Mouse (Mus musculus) limb, embryonic 10.5 days (tissue): ENCODE measurements at regions not wholly inside any gene's neighbourhood (a gene's known extent, or its start where the extent isn't known, plus 50 kb on each side); places are given as distances from the start of the nearest gene placed in this dataset.

Source experiments
- DNase-seq: peaks from one replicate; pipeline ENCODE4 v3.0.0-alpha.2; 2017; ENCODE audit warnings: low spot score
- H3K27ac ChIP-seq: fragments of 300-500 bp; sonication (generic); 2 replicates; pipeline ENCODE4 v1.5.1; 2016; ENCODE audit warnings: mild to moderate bottlenecking
- H3K27me3 ChIP-seq: fragments of 300-500 bp; sonication (generic); 2 replicates; pipeline ENCODE4 v1.6.1; 2016; ENCODE audit warnings: low read depth, mild to moderate bottlenecking; ENCODE audit not compliant: poor library complexity, severe bottlenecking
- H3K36me3 ChIP-seq: fragments of 300-500 bp; sonication (generic); 2 replicates; pipeline ENCODE4 v1.6.1; 2016; ENCODE audit warnings: mild to moderate bottlenecking, moderate library complexity
- H3K4me1 ChIP-seq: fragments of 300-500 bp; sonication (generic); 2 replicates; pipeline ENCODE4 v1.6.1; 2016
- H3K4me3 ChIP-seq: fragments of 300-500 bp; sonication (generic); 2 replicates; pipeline ENCODE4 v1.5.1; 2016; ENCODE audit warnings: mild to moderate bottlenecking, moderate library complexity
- H3K9me3 ChIP-seq: fragments of 300-500 bp; sonication (generic); replicated peaks from 2 replicates; pipeline ENCODE4 v1.6.1; 2016; ENCODE audit warnings: mild to moderate bottlenecking
- WGBS: fragments of 180-500 bp; shearing (Covaris S2); methylation state at CpG from one replicate; pipeline ENCODE4 v1.1.7; 2016; 5-methylcytosine and 5-hydroxymethylcytosine counted together

- no peaks in the 10 kb centered on the region for H3K36me3 ChIP-seq
- H3K4me3 ChIP-seq: no peak overlapping the region
- peak overlapping the region; percentile 69; the same call in 1 of the 2 replicates for H3K27ac ChIP-seq
- H3K4me1 ChIP-seq: peaks cover 12% of the 10 kb centered on the region
- WGBS: 36% methylated on average over 4 of the region's 4 CpGs
- no peak for DNase-seq
- H3K27me3 ChIP-seq: no peaks in the 10 kb centered on the region
- H3K9me3 ChIP-seq: no peaks in the 10 kb centered on the region
Observed at GRCm38 (mm10) chr4:12539184-12539791, 367.5 kb upstream of the Fam92a start.

GRCm38 (mm10) chr4:12538694-12539121 is 366.9 kb upstream of the Fam92a start:
- DNase-seq: peak; percentile 51
- Histone ChIP-seq H3K4me1 (peaks cover 12% of the 10 kb centered on the region), H3K27ac (peak overlapping the region; percentile 69; the same call in 1 of the 2 replicates), H3K27me3 (no peaks in the 10 kb centered on the region), H3K9me3 (no peaks in the 10 kb centered on the region), H3K4me3 (peak overlapping the region; percentile 13; the same call in 1 of the 2 replicates), H3K36me3 (no peaks in the 10 kb centered on the region)
- WGBS: 19% methylated on average over 4 of the region's 4 CpGs

- WGBS: 78% methylated on average over 5 of the region's 5 CpGs
- Histone ChIP-seq H3K36me3 (no peaks in the 10 kb centered on the region), H3K9me3 (no peaks in the 10 kb centered on the region), H3K27ac (no peak overlapping the region), H3K4me1 (peaks cover 12% of the 10 kb centered on the region), H3K27me3 (no peaks in the 10 kb centered on the region), H3K4me3 (no peak overlapping the region)
- DNase-seq: no peak
Observed at GRCm38 (mm10) chr4:12538043-12538442, 366.2 kb upstream of the Fam92a start.

GRCm38 (mm10) chr4:12534151-12534550 is 362.3 kb upstream of the Fam92a start:
- 58% methylated on average over 2 of the region's 2 CpGs for WGBS
- no peak overlapping the region for H3K27ac ChIP-seq

GRCm38 (mm10) chr4:12532961-12533360 is 361.1 kb upstream of the Fam92a start:
- Histone ChIP-seq H3K36me3 (no peaks in the 10 kb centered on the region), H3K27me3 (no peaks in the 10 kb centered on the region), H3K27ac (no peak overlapping the region), H3K4me1 (no peaks in the 10 kb centered on the region), H3K9me3 (no peaks in the 10 kb centered on the region), H3K4me3 (no peak overlapping the region)
- DNase-seq: no peak
- 78% methylated on average over 4 of the region's 4 CpGs for WGBS

More at GRCm38 (mm10) chr4:12534151-12534550, 362.3 kb upstream of the Fam92a start:
- no peaks in the 10 kb centered on the region for H3K27me3 ChIP-seq
- no peak overlapping the region for H3K4me3 ChIP-seq
- no peak for DNase-seq
- no peaks in the 10 kb centered on the region for H3K9me3 ChIP-seq
- H3K4me1 ChIP-seq: peaks cover 6% of the 10 kb centered on the region
- H3K36me3 ChIP-seq: no peaks in the 10 kb centered on the region

- Histone ChIP-seq H3K27me3 (no peaks in the 10 kb centered on the region), H3K27ac (no peak overlapping the region), H3K9me3 (no peaks in the 10 kb centered on the region), H3K4me3 (no peak overlapping the region), H3K36me3 (no peaks in the 10 kb centered on the region), H3K4me1 (peaks cover 6% of the 10 kb centered on the region)
- WGBS: 69% methylated on average over 7 of the region's 7 CpGs
- no peak for DNase-seq
Observed at GRCm38 (mm10) chr4:12522358-12522757, 350.5 kb upstream of the Fam92a start.

GRCm38 (mm10) chr4:12521246-12521645 is 349.4 kb upstream of the Fam92a start:
- Histone ChIP-seq H3K4me3 (no peak overlapping the region), H3K36me3 (no peaks in the 10 kb centered on the region), H3K27me3 (no peaks in the 10 kb centered on the region), H3K9me3 (no peaks in the 10 kb centered on the region), H3K4me1 (peaks cover 6% of the 10 kb centered on the region), H3K27ac (no peak overlapping the region)
- WGBS: 93% methylated on average over 7 of the region's 7 CpGs
- DNase-seq: no peak

GRCm38 (mm10) chr4:12516497-12516896 is 344.7 kb upstream of the Fam92a start:
- no peak overlapping the region for H3K4me3 ChIP-seq
- H3K4me1 ChIP-seq: no peaks in the 10 kb centered on the region
- no peak overlapping the region for H3K27ac ChIP-seq
- WGBS: 78% methylated on average over 10 of the region's 10 CpGs
- no peaks in the 10 kb centered on the region for H3K9me3 ChIP-seq
- H3K36me3 ChIP-seq: no peaks in the 10 kb centered on the region
- DNase-seq: no peak
- no peaks in the 10 kb centered on the region for H3K27me3 ChIP-seq

- no peak overlapping the region for H3K27ac ChIP-seq
- no peaks in the 10 kb centered on the region for H3K36me3 ChIP-seq
- no peak overlapping the region for H3K4me3 ChIP-seq
- no peak for DNase-seq
- 0 out of 2 replicates have a peak, but pooled peaks cover 5% of the 10 kb centered on the region for H3K4me1 ChIP-seq
- 81% methylated on average over 10 of the region's 10 CpGs for WGBS
- no peaks in the 10 kb centered on the region for H3K9me3 ChIP-seq
- H3K27me3 ChIP-seq: no peaks in the 10 kb centered on the region
Observed at GRCm38 (mm10) chr4:12511656-12512385, 340.0 kb upstream of the Fam92a start.

GRCm38 (mm10) chr4:12506851-12507551 is 335.2 kb upstream of the Fam92a start:
- Histone ChIP-seq H3K4me1 (peaks cover 7% of the 10 kb centered on the region; the same call in 1 of the 2 replicates), H3K36me3 (no peaks in the 10 kb centered on the region), H3K9me3 (no peaks in the 10 kb centered on the region), H3K27me3 (no peaks in the 10 kb centered on the region), H3K27ac (no peak overlapping the region), H3K4me3 (no peak overlapping the region)
- no peak for DNase-seq
- WGBS: 61% methylated on average over 8 of the region's 8 CpGs

- Histone ChIP-seq H3K4me3 (no peak overlapping the region), H3K4me1 (peaks cover 2% of the 10 kb centered on the region; the same call in 1 of the 2 replicates), H3K9me3 (no peaks in the 10 kb centered on the region), H3K36me3 (no peaks in the 10 kb centered on the region), H3K27ac (no peak overlapping the region), H3K27me3 (no peaks in the 10 kb centered on the region)
- 84% methylated on average over 8 of the region's 8 CpGs for WGBS
- DNase-seq: no peak
Observed at GRCm38 (mm10) chr4:12501086-12501485, 329.3 kb upstream of the Fam92a start.

GRCm38 (mm10) chr4:12498426-12498825 is 326.6 kb upstream of the Fam92a start:
- H3K4me1 ChIP-seq: peaks cover 2% of the 10 kb centered on the region; the same call in 1 of the 2 replicates
- H3K36me3 ChIP-seq: no peaks in the 10 kb centered on the region
- no peaks in the 10 kb centered on the region for H3K9me3 ChIP-seq
- no peak overlapping the region for H3K27ac ChIP-seq
- WGBS: 90% methylated on average over 4 of the region's 4 CpGs
- no peak overlapping the region for H3K4me3 ChIP-seq
- no peaks in the 10 kb centered on the region for H3K27me3 ChIP-seq
- no peak for DNase-seq

- Histone ChIP-seq H3K4me3 (no peak overlapping the region), H3K36me3 (no peaks in the 10 kb centered on the region), H3K27ac (no peak overlapping the region), H3K9me3 (no peaks in the 10 kb centered on the region), H3K4me1 (no peaks in the 10 kb centered on the region), H3K27me3 (no peaks in the 10 kb centered on the region)
- 81% methylated on average over 2 of the region's 2 CpGs for WGBS
- DNase-seq: no peak
Observed at GRCm38 (mm10) chr4:12492468-12492867, 320.7 kb upstream of the Fam92a start.
